Mouse (Mus musculus): ENCODE data around the gene Btbd35f15. TPM values are rescaled to one million over a fixed set of nuclear protein-coding genes. Genes with fewer than 3 reads are reported as not detected.
"Not testable (repeated sequence)": the region's sequence is repeated elsewhere in the genome, so short reads cannot be mapped to it uniquely, and the experiment has no call there.

The Btbd35f15 gene
- not detected in 2 replicates for polyA plus RNA-seq (2015; fragmentation: Nextera tagmentation; extraction: Ambion mirVana)

GRCm38 (mm10) chrX:33577214-33577613 lies at the start of gene Btbd35f15:
Btbd35f15 (minus strand) TSS chrX:33577314.
- H3K4me1 ChIP-seq (ENCODE audit: control insufficient read depth, insufficient read depth, low read length); H3K27me3 ChIP-seq (replicated peaks; ENCODE audit: control insufficient read depth, insufficient read depth, low read length); ATAC-seq; H3K9ac ChIP-seq (ENCODE audit: low read depth, low read length); H3K4me3 ChIP-seq (ENCODE audit: low read length); H3K9me3 ChIP-seq (ENCODE audit: control insufficient read depth, low read length); H3K27ac ChIP-seq (ENCODE audit: low read length); H3K4me2 ChIP-seq (ENCODE audit: low read depth, low read length); H3K36me3 ChIP-seq (ENCODE audit: control insufficient read depth, insufficient read depth, low read length): not testable (repeated sequence)
- no CpG with 5 or more reads among the region's 3 CpGs for WGBS

Other genes starting within 250 kb of the Btbd35f15 start
- gene Btbd35f13, start 79.9 kb upstream of the Btbd35f15 start, polyA plus RNA-seq (2015; fragmentation: Nextera tagmentation; extraction: Ambion mirVana): not detected in 2 replicates
- gene Btbd35f14, start 125.0 kb upstream of the Btbd35f15 start, polyA plus RNA-seq (2015; fragmentation: Nextera tagmentation; extraction: Ambion mirVana): not detected in 2 replicates